In genomic region chr11:120232230-120233097, GRCm38 (mm10) we compare ENCODE assay signal across 7 mouse cellular contexts. TPM values are rescaled to one million over a fixed set of nuclear protein-coding genes. Genes with fewer than 3 reads are reported as not detected.
DNase-seq lines count a peak whose midpoint lies in the region; ATAC-seq and TF ChIP-seq lines count a peak whose summit lies in the region.

Gene Bahcc1, plus strand, starts transcription at chr11:120232947.

- peak within 1 kb of the TSS; percentile 99 for H3K4me2 ChIP-seq in embryonic facial prominence, embryonic 13.5 days
- peak within 1 kb of the TSS; percentile 97 for H3K4me2 ChIP-seq in limb, embryonic 12.5 days
- peak within 1 kb of the TSS; percentile 88 for H3K4me2 ChIP-seq in midbrain, embryonic 15.5 days

- H3K27ac ChIP-seq in embryonic facial prominence, embryonic 13.5 days: peak within 1 kb of the TSS; percentile 95
- peak within 1 kb of the TSS; percentile 85 for H3K27ac ChIP-seq in kidney, adult 2 months (ENCODE audit: insufficient read depth, low read depth, low read length)
- peak within 1 kb of the TSS; percentile 95 for H3K27ac ChIP-seq in limb, embryonic 12.5 days
- H3K27ac ChIP-seq in midbrain, embryonic 15.5 days: peak within 1 kb of the TSS; percentile 99
- peak within 1 kb of the TSS; percentile 56; the same call in 1 of the 2 replicates for H3K27ac ChIP-seq in spleen, adult 2 months (ENCODE audit: insufficient read depth, low read length)

- DNase-seq in adrenal gland, postnatal 36 days: peak; percentile 100
- DNase-seq in heart, adult 18-20 months: peak; percentile 100
- peak; percentile 100 for DNase-seq in kidney, adult 2 months
- DNase-seq in spleen, adult 2 months (ENCODE audit: low read depth in 1 of 2, low spot score in 2 of 2): peak; percentile 73 to 87

- H3K4me1 ChIP-seq in embryonic facial prominence, embryonic 13.5 days: peaks cover 43% of the 10 kb centered on the region
- H3K4me1 ChIP-seq in kidney, adult 2 months (ENCODE audit: control insufficient read depth, insufficient read depth, low read length): peaks cover 18% of the 10 kb centered on the region
- peaks cover 34% of the 10 kb centered on the region for H3K4me1 ChIP-seq in limb, embryonic 12.5 days (replicated peaks)
- peaks cover 34% of the 10 kb centered on the region for H3K4me1 ChIP-seq in midbrain, embryonic 15.5 days
- H3K4me1 ChIP-seq in spleen, adult 2 months (ENCODE audit: control insufficient read depth, insufficient read depth, insufficient read length): peaks cover 21% of the 10 kb centered on the region

- no peaks in the 10 kb centered on the region for H3K9me3 ChIP-seq in embryonic facial prominence, embryonic 13.5 days
- no peaks in the 10 kb centered on the region for H3K9me3 ChIP-seq in limb, embryonic 12.5 days
- H3K9me3 ChIP-seq in midbrain, embryonic 15.5 days: no peaks in the 10 kb centered on the region

- H3K9ac ChIP-seq in embryonic facial prominence, embryonic 13.5 days: peak within 1 kb of the TSS; percentile 100
- peak within 1 kb of the TSS; percentile 100 for H3K9ac ChIP-seq in limb, embryonic 12.5 days (replicated peaks)
- peak within 1 kb of the TSS; percentile 99 for H3K9ac ChIP-seq in midbrain, embryonic 15.5 days

- WGBS in embryonic facial prominence, embryonic 13.5 days: 1% methylated on average over 36 of the region's 36 CpGs
- 3% methylated on average over 36 of the region's 36 CpGs for WGBS in kidney, adult 2 months
- 3% methylated on average over 36 of the region's 36 CpGs for WGBS in limb, embryonic 12.5 days
- 1% methylated on average over 36 of the region's 36 CpGs for WGBS in midbrain, embryonic 15.5 days
- WGBS in spleen, adult 2 months: 2% methylated on average over 36 of the region's 36 CpGs

- no peak for TF ChIP-seq CTCF in kidney, adult 2 months (conservative IDR thresholded peaks at IDR 0.05; ENCODE audit: insufficient read depth, insufficient read length, low read depth, low read length)
- TF ChIP-seq CTCF in spleen, adult 2 months (IDR thresholded peaks at IDR 0.05; ENCODE audit: extremely low read depth, insufficient read depth, insufficient read length, insufficient replicate concordance): no peak

- H3K27me3 ChIP-seq in embryonic facial prominence, embryonic 13.5 days: no peaks in the 10 kb centered on the region
- no peaks in the 10 kb centered on the region for H3K27me3 ChIP-seq in kidney, adult 2 months (replicated peaks; ENCODE audit: control insufficient read depth, insufficient read depth, low read length)
- no peaks in the 10 kb centered on the region for H3K27me3 ChIP-seq in limb, embryonic 12.5 days
- H3K27me3 ChIP-seq in midbrain, embryonic 15.5 days (replicated peaks): no peaks in the 10 kb centered on the region
- peaks cover 54% of the 10 kb centered on the region for H3K27me3 ChIP-seq in spleen, adult 2 months (ENCODE audit: control insufficient read depth, insufficient read depth, low read length)

- peak within 1 kb of the TSS; percentile 91 for H3K4me3 ChIP-seq in embryonic facial prominence, embryonic 13.5 days
- H3K4me3 ChIP-seq in kidney, adult 2 months (ENCODE audit: insufficient read depth, low read depth, low read length): peak within 1 kb of the TSS; percentile 73
- H3K4me3 ChIP-seq in limb, embryonic 12.5 days (replicated peaks): peak within 1 kb of the TSS; percentile 92
- peak within 1 kb of the TSS; percentile 92 for H3K4me3 ChIP-seq in midbrain, embryonic 15.5 days
- peak within 1 kb of the TSS; percentile 43 for H3K4me3 ChIP-seq in spleen, adult 2 months (ENCODE audit: extremely low read depth, insufficient read depth, insufficient read length)

- 0 out of 2 replicates have a peak, but pooled peaks cover 7% of the 10 kb centered on the region for H3K36me3 ChIP-seq in embryonic facial prominence, embryonic 13.5 days
- no peaks in the 10 kb centered on the region for H3K36me3 ChIP-seq in kidney, adult 2 months (ENCODE audit: control insufficient read depth, insufficient read depth, low read length)
- peaks cover 7% of the 10 kb centered on the region for H3K36me3 ChIP-seq in limb, embryonic 12.5 days
- H3K36me3 ChIP-seq in midbrain, embryonic 15.5 days (replicated peaks): no peaks in the 10 kb centered on the region
- no peaks in the 10 kb centered on the region for H3K36me3 ChIP-seq in spleen, adult 2 months (ENCODE audit: control insufficient read depth, insufficient read depth, low read length)

- ATAC-seq in embryonic facial prominence, embryonic 13.5 days (ENCODE audit: insufficient number of reproducible peaks, insufficient read depth, low FRiP score, low TSS enrichment, low read depth): peak; percentile 89
- ATAC-seq in limb, embryonic 12.5 days (ENCODE audit: insufficient number of reproducible peaks, insufficient read depth, low FRiP score, low TSS enrichment, low read depth): peak; percentile 90
- peak; percentile 94 for ATAC-seq in midbrain, embryonic 15.5 days (replicated peaks)

- TF ChIP-seq POLR2A in kidney, adult 2 months (IDR thresholded peaks at IDR 0.05; ENCODE audit: low read depth, low read length): peak; percentile 97
- TF ChIP-seq POLR2A in spleen, adult 2 months (IDR thresholded peaks at IDR 0.05; ENCODE audit: low read depth, low read length): peak; percentile 32; the same call in 1 of the 2 replicates

RNA-seq across cellular contexts. Expression of gene Bahcc1, which starts in this region (rescaled TPM):
- total RNA-seq in adrenal gland, postnatal 36 days (2021): 10 to 100 TPM; 17.5 TPM
- 13.1 and 13.9 TPM in 2 replicates for polyA plus RNA-seq in embryonic facial prominence, embryonic 13.5 days (2015; fragmentation: Nextera tagmentation; extraction: Ambion mirVana)
- total RNA-seq in heart, adult 18-20 months (2021): 1 to 10 TPM; 3.5 to 5.0 TPM
- 8.0 and 9.2 TPM in 2 replicates for polyA plus RNA-seq in kidney, adult 2 months (2012; rRNA removed)
- 18.3 and 18.5 TPM in 2 replicates for polyA plus RNA-seq in limb, embryonic 12.5 days (2016; fragmentation: Nextera tagmentation; extraction: Ambion mirVana)
- polyA plus RNA-seq in midbrain, embryonic 15.5 days (2015; fragmentation: Nextera tagmentation; extraction: Ambion mirVana): 16.2 and 16.7 TPM in 2 replicates
- 3.6 and 4.0 TPM in 2 replicates for polyA plus RNA-seq in spleen, adult 2 months (2012; rRNA removed)

Comparison
In these comparisons a context has a peak if more than half of its experiments do, and no peak if none do; other contexts are left out.
1. Peak in every context shown above with its lines: DNase-seq, ATAC-seq, H3K4me3 ChIP-seq and H3K27ac ChIP-seq.